Mouse (Mus musculus): ENCODE measurements around the gene Ackr4. TPM values are rescaled to one million over a fixed set of nuclear protein-coding genes. Genes with fewer than 3 reads are reported as not detected.

Gene Ackr4
- under 1 TPM in 1 of 2 experiments, not detected in 1; 0.49 TPM for total RNA-seq (2021)
- long read RNA-seq, experiment 1, partial matches to known transcripts: 0 of 1 reads
- long read RNA-seq, experiment 1, other reads (novel, unspliced or antisense): 1 of 1 reads
- long read RNA-seq, experiment 2, partial matches to known transcripts: 0 of 3 reads
- long read RNA-seq, experiment 2, other reads (novel, unspliced or antisense): 3 of 3 reads

DNA sequence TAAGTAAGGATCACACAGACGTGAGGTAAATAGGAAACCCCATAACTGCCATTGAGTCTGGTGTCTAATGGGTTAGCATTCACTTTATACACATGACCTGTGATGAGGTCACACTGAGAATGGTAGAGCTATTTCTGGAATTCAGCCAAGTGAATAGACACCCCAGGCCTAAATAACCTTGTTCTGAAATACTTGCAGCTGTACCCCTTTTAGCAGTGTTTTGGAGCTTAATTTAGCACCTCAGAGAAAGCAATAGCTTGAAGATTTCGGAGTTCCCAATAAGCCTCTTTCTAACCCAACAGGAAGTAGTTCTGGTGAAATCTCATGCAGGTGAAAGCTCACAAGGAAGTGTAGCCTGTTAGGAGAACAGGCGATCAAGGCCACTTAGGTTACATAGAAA lies at the start of gene Ackr4:
Ackr4 (minus strand) TSS at position 101 of the 400 bp plus-strand sequence.
- TF ChIP-seq CTCF (conservative IDR thresholded peaks at IDR 0.05): no peak
- no peak within 1 kb of the TSS for H3K4me3 ChIP-seq
- H3K27ac ChIP-seq: peak within 1 kb of the TSS; percentile 83
- DNase-seq (ENCODE audit: low spot score in 2 of 2): no peak

DNA sequence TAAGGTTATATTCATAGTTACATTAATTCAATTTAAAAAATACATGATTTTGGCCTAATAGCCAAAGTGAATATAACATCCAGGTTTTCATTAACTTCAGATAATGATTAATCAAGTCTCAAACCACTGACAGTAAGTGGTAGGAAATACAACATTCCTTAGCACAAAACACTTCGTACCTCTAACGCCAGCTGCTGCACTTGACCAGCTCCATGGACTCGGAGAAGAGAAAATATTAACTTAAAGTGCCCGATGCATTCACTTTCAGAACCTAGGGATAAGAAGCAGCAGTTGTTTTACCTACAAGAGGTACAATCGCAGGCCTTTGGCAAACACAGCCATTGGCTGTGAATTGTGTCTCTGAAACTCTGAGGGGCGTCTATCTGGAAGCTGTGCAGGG lies 45.6 kb upstream of the Ackr4 start:
- no peak for DNase-seq (ENCODE audit: low spot score in 2 of 2)
- no peak overlapping the region for H3K4me3 ChIP-seq

DNA sequence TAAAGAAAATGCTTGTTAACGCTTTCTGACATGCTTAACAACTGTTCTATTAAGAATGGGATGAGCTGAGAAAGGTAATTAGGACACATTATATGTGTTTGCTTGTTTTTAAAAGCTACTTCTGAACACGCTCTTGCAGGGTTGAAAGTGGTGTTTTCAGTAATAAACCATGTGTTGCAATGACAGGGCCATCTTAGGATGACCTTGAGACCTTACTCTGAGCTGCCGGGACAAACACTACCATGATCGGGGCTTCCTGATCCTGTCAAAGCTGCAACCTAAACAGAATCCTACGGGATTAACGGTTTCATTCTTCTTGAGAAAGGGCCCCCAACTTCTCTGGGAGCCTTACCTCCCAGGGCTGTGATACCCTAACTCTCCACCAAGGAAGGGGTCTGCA lies 44.9 kb upstream of the Ackr4 start:
- Histone ChIP-seq H3K27ac (no peak overlapping the region), H3K4me3 (no peak overlapping the region)
- TF ChIP-seq CTCF (conservative IDR thresholded peaks at IDR 0.05): no peak
- no peak for DNase-seq (ENCODE audit: low spot score in 2 of 2)

More for the DNA sequence above, 45.6 kb upstream of the Ackr4 start:
- no peak for TF ChIP-seq CTCF (conservative IDR thresholded peaks at IDR 0.05)
- H3K27ac ChIP-seq: no peak overlapping the region

DNA sequence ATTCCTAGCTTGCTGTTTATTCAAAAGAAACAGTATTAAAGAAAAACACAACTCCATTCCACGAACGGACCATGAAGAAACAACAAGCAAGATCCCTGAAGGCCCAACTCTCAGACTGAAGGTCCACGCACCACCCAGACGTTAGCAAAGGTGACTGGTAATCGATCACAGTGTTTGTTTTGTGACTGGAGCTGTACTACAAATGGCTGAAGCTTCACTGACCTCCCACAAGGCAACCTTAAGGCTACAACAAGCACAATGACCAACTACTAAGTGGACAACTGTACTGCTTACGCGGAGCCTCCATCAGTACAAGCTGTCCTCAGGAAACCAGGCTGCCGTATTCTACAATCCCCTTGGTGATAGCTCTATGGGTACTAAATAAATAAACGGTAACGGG lies 43.3 kb upstream of the Ackr4 start:
- Histone ChIP-seq H3K27ac (no peak overlapping the region), H3K4me3 (no peak overlapping the region)
- no peak for DNase-seq (ENCODE audit: low spot score in 2 of 2)
- TF ChIP-seq CTCF (conservative IDR thresholded peaks at IDR 0.05): no peak

DNA sequence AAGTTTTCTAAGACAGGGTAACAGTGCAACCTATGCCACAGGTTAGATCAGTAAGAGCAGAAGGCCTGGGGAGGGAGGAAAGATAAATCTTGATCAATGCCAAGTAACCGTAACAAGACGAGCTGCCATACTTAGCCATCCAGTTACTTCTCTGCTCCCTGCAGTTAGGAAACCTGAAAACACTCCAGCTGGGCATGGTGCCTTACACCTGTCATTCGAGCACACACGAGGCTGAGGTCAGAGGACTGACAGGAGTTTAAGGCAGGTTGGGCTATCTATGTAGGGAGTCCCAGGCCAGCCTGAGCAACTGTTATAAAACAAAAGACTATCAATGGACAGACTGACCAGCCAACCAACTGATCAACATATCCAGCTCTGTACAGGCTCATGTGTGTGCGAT lies 39.2 kb upstream of the Ackr4 start:
- TF ChIP-seq CTCF (conservative IDR thresholded peaks at IDR 0.05): no peak
- no peak overlapping the region for H3K27ac ChIP-seq
- DNase-seq (ENCODE audit: low spot score in 2 of 2): no peak

DNA sequence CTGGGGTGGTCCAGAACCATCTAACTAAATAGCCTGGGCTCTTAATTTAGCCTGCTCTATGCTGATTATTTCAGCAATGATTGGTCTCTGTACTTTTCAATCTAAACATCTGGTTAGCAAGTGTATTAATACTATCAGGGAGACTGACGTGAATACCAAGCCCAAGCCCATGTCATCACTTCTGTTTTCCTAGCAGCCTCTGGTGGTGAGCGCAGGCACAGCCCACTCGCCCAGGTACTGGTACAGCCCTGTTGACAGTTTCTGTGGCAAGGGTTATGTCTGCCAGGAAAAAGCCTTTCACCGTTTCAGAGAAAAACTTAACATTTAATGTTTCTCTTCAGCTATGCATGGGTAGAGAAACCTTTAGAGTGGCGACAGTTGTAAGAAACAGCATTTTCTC lies 37.5 kb upstream of the Ackr4 start:
- Histone ChIP-seq H3K27ac (no peak overlapping the region), H3K4me3 (no peak overlapping the region)
- no peak for DNase-seq (ENCODE audit: low spot score in 2 of 2)
- peak; percentile 56 for TF ChIP-seq CTCF (conservative IDR thresholded peaks at IDR 0.05)

More for the DNA sequence above, 39.2 kb upstream of the Ackr4 start:
- no peak overlapping the region for H3K4me3 ChIP-seq

DNA sequence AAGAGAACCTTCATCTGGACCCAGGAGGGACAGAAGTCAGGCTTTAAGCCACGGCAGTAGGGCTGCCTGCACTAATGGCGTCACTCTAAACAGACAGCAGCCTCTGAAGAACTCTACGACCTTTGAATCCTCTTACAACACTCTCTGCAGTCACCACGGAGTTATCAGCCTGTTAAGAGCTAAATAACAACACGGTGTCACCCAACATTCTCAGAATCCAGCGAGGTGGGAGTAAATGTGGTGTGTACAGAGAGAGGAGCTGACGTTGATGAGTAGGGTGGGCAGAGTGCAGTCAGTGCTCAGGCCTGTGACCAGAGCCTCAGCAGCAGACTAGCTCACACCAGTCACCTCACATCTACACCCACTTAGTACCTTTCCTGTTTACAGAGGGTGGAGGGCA lies 34.4 kb upstream of the Ackr4 start:
- Histone ChIP-seq H3K4me3 (no peak overlapping the region), H3K27ac (no peak overlapping the region)
- DNase-seq (ENCODE audit: low spot score in 2 of 2): no peak
- no peak for TF ChIP-seq CTCF (conservative IDR thresholded peaks at IDR 0.05)

DNA sequence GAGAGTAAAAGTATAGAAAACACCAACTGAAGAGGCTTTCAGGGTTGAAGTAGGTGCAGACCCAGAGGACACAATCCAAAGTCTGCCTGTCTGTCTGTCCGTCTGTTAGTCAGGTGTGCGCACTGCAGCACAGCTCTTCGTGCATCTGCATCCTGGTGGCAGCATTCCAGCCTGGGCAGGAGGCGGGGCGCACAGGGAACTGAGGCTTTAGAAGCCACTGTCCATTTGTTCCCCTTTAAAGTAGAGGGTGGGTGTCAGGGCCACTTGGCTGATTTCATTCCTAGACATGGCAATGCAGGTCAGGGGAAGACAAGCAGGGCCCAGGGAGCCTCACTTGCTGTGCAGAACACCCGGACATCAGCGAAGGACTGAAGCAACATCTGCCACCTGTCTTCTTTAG lies 30.6 kb upstream of the Ackr4 start:
- TF ChIP-seq CTCF (conservative IDR thresholded peaks at IDR 0.05): no peak
- no peak overlapping the region for H3K4me3 ChIP-seq
- H3K27ac ChIP-seq: no peak overlapping the region
- DNase-seq (ENCODE audit: low spot score in 2 of 2): no peak

DNA sequence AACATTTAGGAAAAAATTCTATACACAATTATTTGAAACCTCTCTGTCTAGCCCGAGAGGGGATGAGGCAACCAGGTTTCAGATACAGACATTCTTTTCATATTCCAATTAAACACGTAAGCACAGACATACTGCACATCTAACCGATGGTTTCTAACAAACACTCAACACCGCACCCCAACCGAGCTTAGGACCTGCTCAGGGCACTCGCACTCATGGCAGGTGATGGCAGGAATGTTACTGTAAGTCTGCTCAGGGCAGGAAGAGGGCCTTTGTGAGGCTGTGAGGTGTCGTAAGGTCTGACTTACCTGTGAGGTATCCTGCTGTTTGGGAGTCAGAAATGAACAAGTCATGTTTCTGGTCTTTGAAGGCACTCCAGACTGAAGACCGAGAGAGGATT lies 29.8 kb upstream of the Ackr4 start:
- no peak overlapping the region for H3K4me3 ChIP-seq
- no peak overlapping the region for H3K27ac ChIP-seq
- no peak for DNase-seq (ENCODE audit: low spot score in 2 of 2)
- TF ChIP-seq CTCF (conservative IDR thresholded peaks at IDR 0.05): no peak

DNA sequence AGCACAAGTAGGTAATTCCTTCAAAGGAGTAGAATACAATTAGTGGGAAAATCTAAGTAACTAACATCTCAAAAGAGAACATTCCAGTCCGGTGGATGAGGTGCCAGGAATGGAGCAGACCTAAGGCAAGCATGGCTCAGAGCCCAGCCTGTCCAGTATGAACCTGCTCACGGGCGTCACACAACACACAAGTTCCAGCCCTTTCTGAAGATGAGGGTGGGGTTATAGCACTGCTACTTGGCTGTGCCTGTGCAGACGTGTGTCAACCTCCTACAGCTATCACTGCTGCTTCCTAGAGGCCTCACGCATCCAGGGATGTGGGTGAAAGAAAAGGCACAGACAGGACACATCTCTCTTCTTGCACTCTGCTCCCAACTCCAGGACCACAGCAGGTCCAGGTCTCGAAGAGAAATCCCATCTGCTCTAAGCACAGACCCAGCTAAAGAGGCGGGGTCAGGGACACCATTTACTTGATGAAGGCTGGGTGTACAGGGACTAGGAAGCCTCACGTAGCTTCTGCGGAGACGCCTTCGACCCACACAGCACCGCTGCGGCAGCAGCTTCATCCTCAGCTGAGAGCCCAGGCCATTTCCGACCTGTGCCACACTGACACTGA lies 28.5 kb upstream of the Ackr4 start:
- H3K27ac ChIP-seq: no peak overlapping the region
- no peak for TF ChIP-seq CTCF (conservative IDR thresholded peaks at IDR 0.05)
- H3K4me3 ChIP-seq: no peak overlapping the region
- DNase-seq (ENCODE audit: low spot score in 2 of 2): no peak

DNA sequence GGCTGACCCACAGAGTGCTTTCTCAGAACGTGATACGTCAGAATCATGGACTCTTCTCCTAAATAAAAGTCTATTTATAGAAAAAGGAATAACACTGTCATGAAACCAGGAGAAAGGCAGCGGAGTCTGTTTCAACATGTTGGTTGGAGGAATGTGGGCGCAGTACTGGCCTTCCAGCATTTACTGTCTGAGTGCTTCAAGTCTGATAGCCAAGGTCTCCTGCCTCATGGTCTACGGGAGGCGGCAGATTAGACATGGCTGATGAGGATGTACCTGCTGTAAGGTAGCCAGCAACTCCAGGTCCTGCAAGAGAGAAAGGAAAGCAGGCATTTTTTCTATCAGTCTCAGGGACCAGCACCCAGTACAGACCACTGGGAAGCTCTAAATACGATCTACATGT lies 25.4 kb upstream of the Ackr4 start:
- no peak for TF ChIP-seq CTCF (conservative IDR thresholded peaks at IDR 0.05)
- Histone ChIP-seq H3K27ac (no peak overlapping the region), H3K4me3 (no peak overlapping the region)
- DNase-seq (ENCODE audit: low spot score in 2 of 2): no peak

DNA sequence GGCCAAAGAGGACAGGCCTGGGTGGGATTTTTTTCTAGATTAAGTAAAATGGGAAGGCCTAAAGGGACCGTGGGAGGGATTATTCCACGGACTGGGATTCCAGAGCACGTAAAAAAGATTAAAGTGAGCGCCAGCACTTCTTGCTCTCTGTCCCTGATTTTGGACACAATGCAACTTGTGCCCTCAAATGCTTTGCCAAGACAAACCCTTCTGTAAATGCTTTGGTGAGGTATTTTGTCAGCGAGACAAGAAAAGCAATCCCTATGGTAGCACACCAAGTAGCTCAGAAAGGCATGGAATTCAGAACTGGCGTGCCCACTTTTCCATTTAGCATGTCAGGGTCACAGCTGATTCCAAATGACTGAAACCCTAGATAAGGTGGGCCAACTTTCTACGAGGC lies 22.2 kb upstream of the Ackr4 start:
- H3K4me3 ChIP-seq: no peak overlapping the region
- no peak for TF ChIP-seq CTCF (conservative IDR thresholded peaks at IDR 0.05)
- H3K27ac ChIP-seq: no peak overlapping the region
- DNase-seq (ENCODE audit: low spot score in 2 of 2): no peak

DNA sequence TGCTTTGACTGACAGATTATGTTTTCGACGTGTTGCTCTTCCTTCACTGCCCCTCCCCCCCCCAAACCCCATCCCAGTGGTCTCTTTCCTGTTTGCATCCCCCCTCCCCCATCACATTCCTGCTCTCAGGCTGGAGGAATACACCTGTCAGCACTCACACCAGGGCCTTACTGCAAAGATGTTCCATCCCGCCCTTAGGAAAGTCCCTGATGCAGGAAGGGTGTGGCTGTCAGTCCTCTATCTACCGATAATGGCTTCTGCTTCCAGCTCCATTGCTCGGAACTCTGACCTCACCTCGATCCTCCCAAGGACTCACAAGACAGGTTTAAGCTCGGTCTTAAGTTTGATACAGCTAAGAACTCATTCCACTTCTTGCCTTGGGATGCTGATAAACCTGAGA lies 19.9 kb upstream of the Ackr4 start:
- H3K4me3 ChIP-seq: no peak overlapping the region
- DNase-seq (ENCODE audit: low spot score in 2 of 2): no peak
- no peak overlapping the region for H3K27ac ChIP-seq
- no peak for TF ChIP-seq CTCF (conservative IDR thresholded peaks at IDR 0.05)

DNA sequence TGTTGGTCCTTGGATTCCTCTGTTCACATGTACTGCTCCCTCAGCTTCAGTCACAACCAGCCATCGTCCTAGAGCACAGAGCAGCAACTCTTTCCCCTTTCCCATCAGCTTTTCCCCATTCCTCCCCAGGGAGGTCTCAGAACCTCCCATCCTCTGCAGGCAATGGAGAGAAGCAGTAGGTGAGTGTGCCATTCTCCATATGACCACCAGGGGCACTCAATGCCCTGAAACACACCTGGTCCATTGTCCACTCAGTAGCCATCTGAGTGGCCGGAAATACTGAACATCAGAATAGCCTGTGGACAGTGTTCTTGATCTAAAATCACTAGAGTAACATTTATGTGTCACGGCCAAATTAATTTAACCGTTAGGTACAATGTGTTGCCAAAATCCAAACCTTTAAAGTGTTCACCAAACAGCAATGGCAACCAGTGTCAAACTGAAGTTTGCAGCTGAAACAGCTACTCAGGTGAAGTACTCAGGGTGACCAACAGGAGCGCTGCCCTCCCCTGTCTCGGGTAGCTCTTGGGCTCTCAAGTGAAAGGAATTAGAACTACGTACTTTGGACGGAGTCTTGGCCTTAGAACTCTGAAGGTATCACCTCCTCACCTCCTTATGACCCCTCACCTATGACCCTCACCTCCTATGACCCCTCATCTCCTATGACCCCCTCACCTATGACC lies 17.7 kb upstream of the Ackr4 start:
- Histone ChIP-seq H3K27ac (no peak overlapping the region), H3K4me3 (no peak overlapping the region)
- no peak for DNase-seq (ENCODE audit: low spot score in 2 of 2)
- peak; percentile 71 for TF ChIP-seq CTCF (conservative IDR thresholded peaks at IDR 0.05)

All from layer of hippocampus, adult 2 months (tissue).